Mouse (Mus musculus): ENCODE measurements around the gene 1700001C19Rik. TPM values are rescaled to one million over a fixed set of nuclear protein-coding genes. Genes with fewer than 3 reads are reported as not detected.
A peak's percentile ranks its signal among the peaks of the same experiment; 100 is the strongest.

1700001C19Rik gene
- total RNA-seq (2022) = under 1 TPM in 2 of 4 experiments, not detected in 2; 0.20 to 0.22 TPM

DNA sequence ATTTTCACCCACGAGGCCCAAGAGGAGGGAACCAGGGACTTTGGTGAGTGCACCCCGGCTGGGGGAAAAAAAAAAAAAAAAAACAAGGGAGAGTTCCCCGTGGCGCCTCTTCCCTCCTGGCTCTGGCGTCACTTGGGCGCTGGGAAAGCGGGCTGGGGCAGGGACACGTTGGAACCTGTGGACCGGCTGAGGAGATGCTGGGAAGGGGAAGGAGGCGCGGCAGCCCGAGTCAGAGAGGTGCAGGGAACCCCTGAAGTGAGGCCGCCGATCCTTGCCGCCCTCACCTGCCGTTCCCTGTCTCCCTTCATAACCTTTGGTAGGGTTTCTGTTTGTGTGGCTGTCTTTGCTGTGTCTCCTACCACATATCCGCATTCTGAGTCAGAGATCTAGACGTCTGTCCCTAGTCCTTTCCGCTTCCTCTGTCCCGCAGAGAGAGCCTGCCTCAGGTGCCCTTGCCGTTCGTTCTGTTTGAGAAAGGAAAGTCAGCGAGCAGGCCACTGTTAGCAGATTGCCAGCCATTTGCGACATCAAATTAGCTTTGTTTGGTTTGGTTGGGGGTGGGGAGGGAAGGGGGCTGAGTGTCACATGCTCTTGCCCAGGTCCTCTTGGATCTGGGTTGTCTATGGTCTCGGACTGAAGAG lies at the start of gene 1700001C19Rik:
TSS of gene 1700001C19Rik (minus strand) at position 470 of the 641 bp plus-strand sequence.
- no peak for DNase-seq (ENCODE audit: low spot score in 2 of 2)

DNA sequence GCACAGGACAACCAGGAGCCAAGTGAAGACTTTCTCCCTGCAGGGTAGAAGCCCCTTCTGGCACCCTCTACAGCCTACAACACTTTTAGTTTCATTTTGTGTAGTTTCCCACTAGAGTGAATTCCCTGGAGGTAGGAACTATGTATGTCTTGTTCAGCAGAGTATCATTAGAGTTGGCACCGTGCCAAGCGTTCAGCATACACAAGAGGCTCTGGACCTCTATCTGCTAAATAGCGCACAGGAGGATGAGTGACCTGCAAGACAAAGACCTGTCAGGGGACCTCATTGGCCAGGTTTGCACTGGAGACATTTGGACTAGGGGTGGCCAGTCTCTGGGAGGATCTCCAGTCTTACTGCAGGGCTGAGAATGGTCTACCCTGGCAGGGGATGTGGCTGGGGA lies 48.6 kb upstream of the 1700001C19Rik start:
- no peak for DNase-seq (ENCODE audit: low spot score in 2 of 2)

DNA sequence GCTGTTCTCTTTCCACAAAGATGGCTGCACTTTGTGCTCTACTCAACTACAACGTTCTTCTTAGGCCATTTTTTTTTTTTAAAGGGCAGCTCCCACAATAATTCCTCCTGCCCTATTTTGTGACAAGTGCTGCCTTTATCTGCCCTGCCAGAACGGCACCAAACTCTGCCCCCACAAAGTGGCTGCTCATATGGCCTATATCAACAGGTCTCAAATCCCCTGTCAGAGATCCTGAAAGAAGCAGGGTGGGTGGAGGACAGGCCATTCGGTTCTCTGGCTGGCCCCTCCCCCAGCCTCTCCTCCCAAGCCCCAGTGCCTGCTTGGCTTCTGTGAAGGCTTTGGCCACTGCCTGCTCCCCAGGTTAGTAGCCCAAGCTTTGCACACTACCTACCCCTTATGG lies 47.8 kb upstream of the 1700001C19Rik start:
- DNase-seq (ENCODE audit: low spot score in 2 of 2) = no peak

DNA sequence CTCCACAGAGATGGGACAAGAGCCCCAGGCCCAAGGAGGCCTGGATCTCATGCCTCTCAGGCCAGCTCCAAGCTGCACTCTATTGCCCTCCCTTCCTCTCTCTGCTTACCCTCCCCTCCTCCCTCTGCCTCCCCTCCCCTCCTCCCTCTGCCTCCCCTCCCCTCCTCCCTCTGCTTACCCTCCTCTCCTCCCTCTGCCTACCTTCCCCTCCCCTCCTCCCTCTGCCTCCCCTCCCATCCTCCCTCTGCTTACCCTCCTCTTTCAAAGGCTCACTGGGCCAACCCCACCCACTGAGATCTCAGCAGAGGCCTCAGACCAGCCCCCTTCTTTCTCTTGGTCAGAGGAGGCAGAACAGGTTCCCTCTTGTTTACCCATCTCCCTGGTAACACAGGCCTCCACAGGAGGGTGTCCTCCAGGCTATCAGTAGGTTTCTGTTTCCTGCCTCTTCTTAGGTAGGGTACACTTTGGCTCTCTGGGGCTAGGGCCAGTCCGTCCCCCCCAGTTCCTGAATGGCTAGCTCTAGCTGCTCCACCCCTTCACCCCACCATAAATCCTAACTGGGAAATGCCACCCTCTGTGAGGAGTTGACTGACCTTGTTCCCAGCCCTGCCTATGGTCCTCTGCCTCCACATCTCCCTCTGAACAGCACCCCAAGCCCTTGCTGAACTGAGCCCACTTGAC lies 47.2 kb upstream of the 1700001C19Rik start:
- no peak for DNase-seq (ENCODE audit: low spot score in 2 of 2)

DNA sequence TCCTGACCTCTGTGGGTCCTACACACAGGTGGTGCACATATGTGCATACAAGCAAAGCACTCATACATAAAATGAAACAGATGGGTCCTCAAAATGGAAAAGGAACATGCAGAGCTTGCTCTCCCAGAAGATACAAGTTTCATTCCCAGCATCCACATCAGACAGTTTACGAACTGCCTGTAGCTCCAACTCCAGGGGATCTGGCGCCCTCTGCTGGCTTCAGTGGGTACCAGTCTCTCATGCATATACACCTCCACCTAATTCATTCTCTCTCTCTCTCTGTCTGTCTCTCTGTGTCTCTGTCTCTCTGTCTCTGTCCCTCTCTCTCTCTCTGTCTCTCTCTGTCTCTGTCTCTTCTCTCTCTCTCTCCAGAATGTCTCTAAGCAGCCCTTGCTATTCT lies 45.2 kb upstream of the 1700001C19Rik start:
- peak in 1 of 2 experiments; percentile 42 for DNase-seq (ENCODE audit: low spot score in 2 of 2)

DNA sequence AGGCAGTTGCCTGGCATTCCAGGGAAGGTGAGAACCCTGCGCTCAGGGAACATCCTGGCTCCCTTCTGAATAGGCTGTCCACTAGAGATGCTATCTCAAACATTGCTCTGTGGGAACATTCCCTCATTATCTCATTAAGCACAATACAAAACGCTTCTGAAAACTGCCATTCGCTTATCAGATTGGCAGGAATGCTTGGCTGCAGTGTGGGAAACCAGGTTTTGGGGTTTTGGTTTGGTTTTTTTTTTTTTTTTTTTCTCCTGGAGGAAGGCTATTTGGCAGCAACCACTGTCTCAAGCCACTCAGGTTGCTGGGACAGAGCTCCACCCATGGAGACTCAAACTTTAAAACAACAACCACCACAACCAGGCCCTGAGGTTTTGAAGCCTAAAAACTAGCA lies 42.7 kb upstream of the 1700001C19Rik start:
- no peak for DNase-seq (ENCODE audit: low spot score in 2 of 2)

DNA sequence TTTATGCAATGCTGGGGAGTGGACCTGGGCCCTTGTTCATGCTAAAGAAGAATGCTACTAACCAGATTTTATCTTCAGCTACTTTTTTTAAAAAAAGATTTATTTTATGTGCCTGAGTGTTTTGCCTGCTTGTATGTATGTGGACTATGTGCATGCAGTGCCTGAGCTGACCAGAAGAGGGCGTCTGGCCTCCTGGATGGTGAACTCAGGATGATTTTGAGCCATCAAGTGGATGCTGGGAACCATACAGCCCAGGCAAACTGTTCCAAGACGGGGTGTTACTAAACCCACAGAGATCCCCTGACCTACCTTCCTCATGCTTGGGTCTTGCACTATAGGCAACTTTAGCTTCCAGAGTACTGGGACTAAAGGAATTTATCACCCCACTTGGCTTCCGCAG lies 38.5 kb upstream of the 1700001C19Rik start:
- DNase-seq (ENCODE audit: low spot score in 2 of 2) = no peak

DNA sequence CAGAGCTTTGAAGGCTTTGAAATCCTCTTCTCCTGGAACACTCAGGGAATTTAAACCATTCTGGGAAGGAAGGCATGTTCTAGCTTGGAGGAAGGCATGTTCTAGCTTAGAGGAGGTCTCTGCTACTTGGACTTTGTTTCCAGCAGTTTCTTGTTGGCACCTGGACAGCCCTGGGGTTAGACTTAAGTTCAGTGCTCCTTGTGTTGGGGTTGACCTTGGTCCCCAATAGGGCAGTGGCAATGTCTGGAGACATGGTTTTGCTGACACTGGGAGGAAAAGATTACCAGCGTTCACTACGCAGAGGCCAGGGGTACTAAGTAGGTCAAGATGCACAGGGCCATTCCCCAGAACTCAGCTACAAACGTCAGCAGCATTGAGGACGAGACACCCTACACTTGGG lies 38.0 kb upstream of the 1700001C19Rik start:
- no peak for DNase-seq (ENCODE audit: low spot score in 2 of 2)

DNA sequence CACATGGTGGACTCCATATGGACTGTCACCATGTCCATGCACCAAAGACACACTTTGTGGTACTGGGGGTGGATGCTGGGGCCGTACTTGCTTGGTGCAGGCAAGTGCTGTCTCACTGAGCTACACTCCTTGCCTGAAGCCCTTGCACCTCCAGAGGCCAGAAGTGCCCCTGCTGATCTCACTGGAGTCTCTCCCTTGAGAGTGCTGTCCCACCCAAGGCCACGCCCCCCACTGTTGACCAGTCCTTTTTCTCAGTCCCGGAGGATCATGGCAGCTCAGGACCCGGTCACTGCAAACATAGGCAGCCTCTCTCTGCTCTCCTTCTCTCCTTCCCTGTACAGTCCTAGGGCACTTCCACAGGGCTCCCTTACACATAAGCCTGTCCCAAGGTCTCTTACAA lies 37.1 kb upstream of the 1700001C19Rik start:
- DNase-seq (ENCODE audit: low spot score in 2 of 2) = no peak

DNA sequence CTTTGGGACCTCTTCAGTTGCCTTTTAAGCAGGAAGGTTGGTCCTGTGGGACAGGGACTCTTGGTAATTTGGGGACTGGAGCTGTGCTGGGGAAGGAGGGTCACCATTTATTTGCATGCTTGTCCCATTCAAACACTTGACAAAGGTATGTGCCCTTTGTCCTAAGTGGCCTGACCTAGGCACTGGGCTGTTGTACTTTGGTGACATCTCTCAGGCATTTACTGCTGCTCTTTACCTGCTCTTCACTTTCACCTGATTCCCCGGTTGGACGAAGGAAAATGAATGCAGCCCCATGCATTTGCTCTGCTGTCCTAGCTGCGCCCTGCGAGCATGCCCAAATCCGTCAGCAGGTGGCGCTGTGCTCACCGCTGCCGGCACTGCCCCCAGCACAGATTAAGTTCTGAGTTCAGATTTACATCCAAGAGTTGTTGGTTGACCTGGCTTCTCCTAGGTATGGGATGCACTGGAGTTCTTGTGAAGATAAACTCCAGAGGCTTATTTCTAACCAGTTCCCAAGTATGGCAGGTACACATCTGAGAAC lies 36.3 kb upstream of the 1700001C19Rik start:
- no peak for DNase-seq (ENCODE audit: low spot score in 2 of 2)

DNA sequence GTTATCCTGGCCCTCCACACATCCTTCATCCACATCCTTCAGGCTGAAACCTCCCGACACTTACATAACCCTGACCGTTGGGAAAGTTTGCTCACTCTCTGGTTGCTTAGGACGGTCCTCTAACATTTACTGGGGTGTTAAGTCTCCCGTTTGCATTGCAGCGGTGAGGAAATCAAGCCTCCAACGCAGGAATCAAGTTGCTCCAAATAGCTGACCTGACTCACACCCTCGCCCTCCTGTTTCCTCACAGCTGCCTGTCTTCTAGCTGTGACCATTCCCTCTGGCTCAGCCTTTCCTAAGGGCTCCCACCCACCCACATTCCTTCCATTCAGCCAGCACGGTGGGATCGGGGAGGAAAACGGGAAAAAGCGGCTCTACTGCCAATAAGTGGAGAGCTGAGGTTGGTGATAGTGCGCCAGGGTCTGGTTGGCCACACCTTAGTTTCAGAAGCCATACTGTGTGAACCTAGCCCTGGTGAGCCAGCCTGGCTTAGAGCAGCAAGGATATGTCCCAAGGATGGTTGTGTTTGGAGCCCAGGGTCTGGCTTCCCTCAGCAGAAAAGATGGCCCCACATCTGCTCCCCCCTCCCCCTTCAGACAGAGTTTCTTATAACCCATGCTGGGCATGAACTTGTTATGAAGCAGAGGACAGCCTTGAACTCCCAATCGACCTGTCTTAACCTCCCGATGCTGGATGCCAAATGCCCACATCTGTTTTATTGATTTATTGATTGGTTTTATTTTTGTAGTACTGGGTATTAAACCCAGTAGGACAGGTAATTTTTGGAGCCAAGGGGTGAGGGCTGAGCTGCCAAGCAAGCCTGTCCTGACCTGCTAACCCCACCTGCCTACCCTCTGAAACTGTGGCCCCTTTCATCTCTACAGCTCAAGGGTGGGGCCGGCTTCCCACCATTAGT lies 35.5 kb upstream of the 1700001C19Rik start:
- DNase-seq (ENCODE audit: low spot score in 2 of 2) = no peak

DNA sequence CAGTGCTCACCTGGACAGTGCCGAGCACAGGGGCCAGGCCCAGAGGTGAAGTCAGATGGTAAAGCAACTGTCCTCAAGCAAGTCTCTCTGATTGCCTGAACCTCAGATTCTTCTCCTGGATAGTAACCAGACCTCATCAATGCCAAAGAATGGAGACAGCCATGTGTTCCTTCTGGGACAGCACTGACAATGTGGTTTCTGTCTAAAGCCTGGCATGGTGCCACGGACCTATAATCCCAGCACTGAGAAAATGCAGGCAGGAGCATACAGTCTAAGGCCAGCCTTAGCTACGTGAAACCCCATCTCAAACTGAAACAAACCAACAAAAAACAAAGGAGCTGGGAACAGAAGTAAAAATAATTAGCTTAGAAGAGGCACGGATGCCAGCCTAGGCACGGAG lies 33.5 kb upstream of the 1700001C19Rik start:
- peak in 1 of 2 experiments; percentile 38 for DNase-seq (ENCODE audit: low spot score in 2 of 2)

DNA sequence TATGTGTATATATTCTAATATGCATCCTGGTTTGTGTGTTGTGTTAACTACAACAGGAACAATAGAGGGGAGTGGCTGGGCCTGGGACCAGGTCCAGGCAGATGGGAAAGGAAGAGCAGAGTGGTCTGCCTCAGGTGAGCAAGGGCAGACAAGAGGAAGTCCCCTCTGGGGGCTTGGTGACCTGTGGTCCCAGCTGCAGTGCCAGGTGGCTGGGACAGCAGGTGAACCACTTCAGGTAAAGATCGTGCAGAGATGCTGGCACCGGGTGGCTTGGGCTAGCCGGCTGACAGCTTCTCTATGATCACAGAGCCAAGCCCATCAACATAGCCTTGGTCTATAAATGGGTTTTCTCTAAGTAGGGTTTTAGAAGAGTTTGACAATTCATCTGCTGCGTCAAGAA lies 32.9 kb upstream of the 1700001C19Rik start:
- DNase-seq (ENCODE audit: low spot score in 2 of 2) = no peak

DNA sequence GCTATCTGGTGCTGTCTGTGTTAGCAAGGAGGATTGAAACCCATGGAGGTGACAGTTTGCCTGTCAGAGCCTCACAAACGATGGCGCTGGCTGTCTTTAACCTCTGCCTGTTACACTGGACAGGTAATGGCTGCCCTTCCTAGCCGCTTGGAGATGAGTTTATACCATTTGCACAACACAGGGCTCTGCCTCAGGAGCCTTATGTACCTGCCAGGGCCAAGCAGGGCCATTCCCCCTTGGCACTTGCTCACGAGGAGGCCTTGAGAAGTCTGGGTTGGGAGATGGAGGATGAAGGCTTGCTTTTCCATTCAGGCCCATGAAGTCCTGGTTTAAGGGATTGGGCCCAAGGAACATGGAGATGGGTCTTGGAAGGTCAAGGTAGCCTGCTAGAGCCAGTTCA lies 32.5 kb upstream of the 1700001C19Rik start:
- DNase-seq (ENCODE audit: low spot score in 2 of 2) = no peak

DNA sequence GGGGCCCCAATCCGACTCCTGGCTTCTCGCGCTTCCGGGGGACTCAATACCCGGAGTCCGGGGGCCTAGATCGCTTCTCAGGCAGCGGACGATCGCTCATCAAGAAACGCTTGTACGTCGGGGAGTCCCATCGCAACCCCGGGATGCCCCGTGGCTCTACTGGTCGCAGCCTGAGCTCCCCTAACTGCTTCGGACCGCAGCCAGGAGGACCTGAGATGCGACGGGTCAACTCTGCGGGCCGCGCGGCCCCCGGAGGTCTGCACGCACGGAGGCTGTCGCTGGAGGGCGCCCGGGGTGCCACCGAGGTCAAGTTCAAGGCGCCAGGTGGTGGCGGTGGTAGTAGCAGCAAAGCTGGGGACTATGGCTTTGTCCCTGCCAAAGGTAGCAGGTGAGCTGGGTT lies 31.3 kb upstream of the 1700001C19Rik start:
- no peak for DNase-seq (ENCODE audit: low spot score in 2 of 2)

DNA sequence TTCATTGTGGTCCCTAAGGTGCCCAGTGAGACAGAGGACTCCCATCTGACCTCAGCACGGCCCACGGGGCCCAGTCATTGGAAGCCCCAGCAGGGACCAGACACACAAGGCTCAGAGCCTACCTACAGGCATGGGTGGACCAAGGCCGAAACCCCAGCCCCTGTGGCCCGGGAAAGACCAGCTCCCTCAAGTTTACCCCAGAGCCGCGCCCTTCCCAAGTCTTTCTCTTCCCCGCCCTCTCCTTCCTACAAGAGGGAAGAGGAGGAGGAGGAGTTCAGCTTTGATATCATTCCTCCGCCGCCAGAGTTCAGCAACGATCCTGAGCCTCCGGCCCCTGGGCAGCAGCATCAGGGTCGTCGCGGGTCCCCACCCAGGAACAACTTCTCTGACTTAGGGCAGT lies 30.9 kb upstream of the 1700001C19Rik start:
- DNase-seq (ENCODE audit: low spot score in 2 of 2) = no peak

DNA sequence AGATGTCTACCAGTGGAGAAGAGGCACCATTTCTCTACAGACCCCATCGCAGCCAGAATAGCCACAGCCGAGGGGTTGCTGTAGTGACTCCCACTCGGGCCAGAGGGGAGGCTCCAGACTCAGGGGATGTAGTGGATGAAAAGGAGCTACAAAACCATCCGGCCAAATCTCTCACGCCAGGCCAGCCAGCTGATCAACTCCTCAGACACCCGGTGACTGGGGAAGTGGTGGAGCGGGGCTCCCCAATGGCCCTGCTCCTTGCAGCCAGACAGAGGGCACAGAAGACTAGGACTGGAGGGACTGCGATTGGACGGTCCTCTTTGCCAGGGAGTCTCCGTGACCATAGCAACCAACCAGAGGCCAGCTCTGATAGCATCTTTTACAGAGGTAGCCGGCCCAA lies 30.5 kb upstream of the 1700001C19Rik start:
- DNase-seq (ENCODE audit: low spot score in 2 of 2) = no peak

DNA sequence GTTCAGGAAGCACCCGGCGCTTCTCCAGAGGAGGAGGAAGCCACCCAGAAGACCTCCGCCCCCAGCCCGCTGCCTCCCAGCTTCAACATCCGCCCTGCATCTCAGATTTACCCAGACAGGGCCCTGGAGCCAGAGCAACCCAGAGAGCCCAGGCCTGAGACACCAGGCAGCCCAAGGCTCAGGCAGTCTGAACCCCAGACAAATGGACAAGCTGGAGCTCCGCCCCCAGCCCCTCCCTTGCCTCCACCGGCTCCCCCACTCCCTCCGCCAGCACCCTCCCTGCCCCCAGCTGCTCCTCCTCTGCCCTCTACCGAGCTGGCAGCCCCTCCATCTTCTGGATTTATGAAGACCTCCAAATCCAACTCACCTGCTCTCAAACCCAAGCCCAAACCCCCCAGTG lies 29.1 kb upstream of the 1700001C19Rik start:
- DNase-seq (ENCODE audit: low spot score in 2 of 2) = no peak

DNA sequence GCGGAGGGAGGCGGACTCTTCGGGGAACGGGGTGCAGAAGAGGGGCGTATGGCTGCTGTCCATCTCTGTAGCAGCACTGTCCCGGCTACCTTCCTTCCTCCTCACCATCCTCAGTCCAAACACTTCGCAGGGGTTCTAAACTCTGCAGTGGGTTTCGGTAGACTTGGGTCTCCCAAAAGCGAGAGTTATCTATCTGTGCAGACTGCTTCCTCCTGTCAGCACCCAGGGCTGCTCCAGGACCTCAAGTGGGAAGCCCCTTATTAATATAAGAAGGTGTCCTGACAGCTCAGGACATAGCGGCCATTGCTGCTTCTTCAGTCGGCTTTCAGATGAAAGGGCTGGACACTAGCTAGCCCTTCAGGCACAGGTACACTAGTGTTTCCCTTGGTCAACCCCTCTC lies 27.8 kb upstream of the 1700001C19Rik start:
- DNase-seq (ENCODE audit: low spot score in 2 of 2) = no peak

DNA sequence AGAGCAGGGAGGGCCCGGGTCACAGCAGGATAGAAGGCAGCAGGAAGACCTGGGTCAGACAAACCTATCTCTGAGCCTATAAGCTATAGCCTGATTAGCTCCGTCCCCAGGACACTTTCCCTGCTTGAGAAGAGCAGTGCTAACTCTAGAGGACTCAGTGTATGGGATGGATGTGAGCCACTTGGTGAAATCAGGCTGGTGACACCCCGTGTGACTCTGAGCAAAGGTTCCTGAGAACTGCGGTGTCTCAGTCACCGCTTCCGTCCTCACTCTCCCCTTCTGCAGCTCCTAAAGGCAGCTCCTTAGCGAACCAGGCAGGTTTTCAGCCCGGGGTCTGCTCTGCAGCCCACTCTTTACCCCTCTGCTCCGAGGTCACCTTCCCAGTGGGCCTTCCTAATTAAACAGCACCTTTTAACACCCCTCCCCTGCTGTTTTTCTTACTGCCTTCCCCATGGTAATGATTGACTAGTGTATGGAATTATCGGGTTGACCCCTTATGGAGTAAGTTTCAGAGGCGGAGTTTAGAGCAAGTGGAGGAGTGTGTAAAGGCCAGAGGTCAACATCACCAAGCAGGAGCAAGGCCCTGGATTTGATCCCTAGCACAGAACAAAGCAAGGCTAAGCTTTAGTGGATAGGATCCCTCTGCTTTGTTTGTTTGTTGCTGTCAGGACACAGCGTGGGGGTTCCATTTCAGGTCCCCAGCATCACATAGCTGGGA lies 27.2 kb upstream of the 1700001C19Rik start:
- DNase-seq (ENCODE audit: low spot score in 2 of 2) = no peak

DNA sequence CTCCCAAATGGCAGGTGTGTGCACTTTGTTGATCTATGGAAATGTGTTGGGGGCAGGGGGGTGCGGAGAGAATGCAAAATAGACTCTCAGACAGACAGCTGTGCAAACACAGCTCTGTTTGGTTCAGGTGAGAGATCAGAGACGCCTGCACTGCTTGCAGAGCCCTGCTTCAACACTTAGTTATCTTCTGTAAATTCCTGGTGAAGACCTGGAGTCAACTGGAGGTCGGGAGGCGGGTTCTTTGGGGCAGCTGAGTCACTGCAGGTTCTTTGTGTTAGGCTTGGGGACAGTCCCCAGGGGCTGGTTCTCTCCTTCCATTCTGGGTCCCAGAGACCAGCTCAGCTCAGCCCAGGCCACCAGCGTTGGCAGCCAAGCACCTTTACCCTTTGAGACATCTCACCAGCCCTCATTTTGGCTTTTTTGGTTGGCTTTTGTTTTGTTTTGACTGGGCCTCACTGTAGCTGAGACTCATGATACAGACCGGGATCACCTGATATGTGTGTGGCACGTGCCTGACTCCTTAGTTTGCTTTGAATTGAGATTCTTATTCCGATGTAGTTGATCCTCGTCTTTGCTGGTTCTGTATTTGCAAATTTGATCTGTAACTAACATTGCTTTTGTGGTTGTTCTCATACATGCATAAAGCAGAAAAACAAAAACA lies 25.7 kb upstream of the 1700001C19Rik start:
- DNase-seq (ENCODE audit: low spot score in 2 of 2) = no peak
